Mouse (Mus musculus) kidney, postnatal 0 days (tissue): ENCODE data around the gene Igf2bp3. TPM values are rescaled to one million over a fixed set of nuclear protein-coding genes. Genes with fewer than 3 reads are reported as not detected.

ENCODE experiments used
- ATAC-seq: fragments of 200-750 bp; cut with Nextera tagmentation; replicated peaks from 2 replicates; pipeline ENCODE4 v1.8.0; 2017; ENCODE audit warnings: low read depth, moderate number of reproducible peaks, moderate TSS enrichment, moderate library complexity; ENCODE audit not compliant: low FRiP score
- DNase-seq: peaks from one replicate; pipeline ENCODE4 v3.0.0-alpha.2; 2016; ENCODE audit warnings: low spot score
- H3K27ac ChIP-seq: fragments of 300-500 bp; sonication (generic); 2 replicates; pipeline ENCODE4 v1.5.1; 2014; ENCODE audit warnings: mild to moderate bottlenecking
- H3K27me3 ChIP-seq: fragments of 300-500 bp; sonication (generic); 2 replicates; pipeline ENCODE4 v1.6.1; 2014; ENCODE audit warnings: low read length, mixed read lengths; ENCODE audit not compliant: insufficient read depth
- H3K36me3 ChIP-seq: fragments of 300-500 bp; sonication (generic); 2 replicates; pipeline ENCODE4 v1.6.1; 2014; ENCODE audit warnings: low read length, mixed read lengths; ENCODE audit not compliant: insufficient read depth
- H3K4me1 ChIP-seq: fragments of 300-500 bp; sonication (generic); replicated peaks from 2 replicates; pipeline ENCODE4 v1.6.1; 2014; ENCODE audit warnings: antibody characterized with exemption, low read length, mixed read lengths; ENCODE audit not compliant: insufficient read depth
- H3K4me2 ChIP-seq: fragments of 300-500 bp; sonication (generic); 2 replicates; pipeline ENCODE4 v1.6.1; 2014; ENCODE audit warnings: mild to moderate bottlenecking, low read length, moderate library complexity, mixed read lengths
- H3K4me3 ChIP-seq: fragments of 300-500 bp; sonication (generic); replicated peaks from 2 replicates; pipeline ENCODE4 v1.5.1; 2014; ENCODE audit warnings: low read depth, low read length
- H3K9ac ChIP-seq: fragments of 300-500 bp; sonication (generic); 2 replicates; pipeline ENCODE4 v1.6.1; 2014; ENCODE audit warnings: low read depth, low read length
- H3K9me3 ChIP-seq: fragments of 300-500 bp; sonication (generic); replicated peaks from 2 replicates; pipeline ENCODE4 v1.6.1; 2016; ENCODE audit warnings: low read length, inconsistent platforms, mixed read lengths
- CTCF ChIP-seq: IDR thresholded peaks from 2 replicates; pipeline ENCODE4 v1.5.1; 2016; ENCODE audit warnings: antibody characterized with exemption, low read depth, mild to moderate bottlenecking, moderate library complexity
- WGBS: fragments of 180-500 bp; shearing (Covaris S2); extraction: QIAGEN DNeasy Blood & Tissue Kit; methylation state at CpG from one replicate; pipeline ENCODE4 v1.1.7; 2014; 5-methylcytosine and 5-hydroxymethylcytosine counted together
- polyA plus RNA-seq: library from polyadenylated mRNA; unstranded; fragments of >200 nt; fragmentation: Nextera tagmentation; extraction: Ambion mirVana; gene quantifications from 2 replicates; pipeline ENCODE4 v1.2.1, GENCODE M21; 2015

Igf2bp3 gene
- polyA plus RNA-seq, 1 experiment from 2014 or later = 20.6 TPM

- Histone ChIP-seq H3K9ac (no peak overlapping the region), H3K9me3 (no peaks in the 10 kb centered on the region), H3K36me3 (no peaks in the 10 kb centered on the region), H3K4me1 (no peaks in the 10 kb centered on the region), H3K27ac (no peak overlapping the region), H3K4me3 (no peak overlapping the region), H3K4me2 (no peak overlapping the region), H3K27me3 (no peaks in the 10 kb centered on the region)
- no peak for ATAC-seq
- 65% methylated on average over 6 of the region's 6 CpGs for WGBS
- TF ChIP-seq CTCF = no peak
- DNase-seq = no peak
These were observed 82.2 kb downstream of the Igf2bp3 start for GRCm38 (mm10) chr6:49132352-49133090.

GRCm38 (mm10) chr6:49131855-49132254 is 82.9 kb downstream of the Igf2bp3 start:
- DNase-seq (no peak), ATAC-seq (no peak)
- WGBS = 87% methylated on average over 9 of the region's 9 CpGs
- Histone ChIP-seq H3K9me3 (no peaks in the 10 kb centered on the region), H3K4me1 (no peaks in the 10 kb centered on the region), H3K27me3 (no peaks in the 10 kb centered on the region), H3K36me3 (no peaks in the 10 kb centered on the region), H3K4me3 (no peak overlapping the region), H3K4me2 (no peak overlapping the region), H3K9ac (no peak overlapping the region), H3K27ac (no peak overlapping the region)
- no peak for TF ChIP-seq CTCF

- ATAC-seq = no peak
- Histone ChIP-seq H3K27ac (no peak overlapping the region), H3K27me3 (no peaks in the 10 kb centered on the region), H3K4me3 (no peak overlapping the region), H3K4me1 (no peaks in the 10 kb centered on the region), H3K36me3 (no peaks in the 10 kb centered on the region), H3K9me3 (no peaks in the 10 kb centered on the region), H3K4me2 (no peak overlapping the region), H3K9ac (no peak overlapping the region)
- no peak for DNase-seq
- no peak for TF ChIP-seq CTCF
These were observed 84.4 kb downstream of the Igf2bp3 start for GRCm38 (mm10) chr6:49130328-49130727.

GRCm38 (mm10) chr6:49120370-49120769 is 94.4 kb downstream of the Igf2bp3 start:
- no peak for DNase-seq
- H3K9ac ChIP-seq = no peak overlapping the region
- H3K27ac ChIP-seq = no peak overlapping the region
- H3K4me1 ChIP-seq = no peaks in the 10 kb centered on the region
- H3K4me3 ChIP-seq = no peak overlapping the region
- no peak for TF ChIP-seq CTCF
- H3K4me2 ChIP-seq = no peak overlapping the region
- H3K27me3 ChIP-seq = no peaks in the 10 kb centered on the region
- ATAC-seq = no peak
- H3K9me3 ChIP-seq = no peaks in the 10 kb centered on the region
- no peaks in the 10 kb centered on the region for H3K36me3 ChIP-seq
- 96% methylated on average over 3 of the region's 3 CpGs for WGBS

GRCm38 (mm10) chr6:49119462-49120135 is 95.2 kb downstream of the Igf2bp3 start:
- Histone ChIP-seq H3K27ac (no peak overlapping the region), H3K4me1 (no peaks in the 10 kb centered on the region), H3K9me3 (no peaks in the 10 kb centered on the region), H3K27me3 (no peaks in the 10 kb centered on the region), H3K4me3 (no peak overlapping the region), H3K4me2 (no peak overlapping the region), H3K9ac (no peak overlapping the region), H3K36me3 (no peaks in the 10 kb centered on the region)
- ATAC-seq (no peak), DNase-seq (no peak)
- TF ChIP-seq CTCF = no peak
- WGBS = 67% methylated on average over 1 of the region's 1 CpGs

- DNase-seq = no peak
- Histone ChIP-seq H3K4me3 (no peak overlapping the region), H3K9me3 (no peaks in the 10 kb centered on the region), H3K27ac (no peak overlapping the region), H3K36me3 (no peaks in the 10 kb centered on the region), H3K4me1 (no peaks in the 10 kb centered on the region), H3K4me2 (no peak overlapping the region), H3K27me3 (no peaks in the 10 kb centered on the region), H3K9ac (no peak overlapping the region)
- ATAC-seq = no peak
- TF ChIP-seq CTCF = no peak
- WGBS = 77% methylated on average over 8 of the region's 8 CpGs
These were observed 96.3 kb downstream of the Igf2bp3 start for GRCm38 (mm10) chr6:49118446-49118845.

GRCm38 (mm10) chr6:49116241-49116640 is 98.5 kb downstream of the Igf2bp3 start:
- Histone ChIP-seq H3K36me3 (no peaks in the 10 kb centered on the region), H3K4me2 (no peak overlapping the region), H3K4me1 (no peaks in the 10 kb centered on the region), H3K4me3 (no peak overlapping the region), H3K9me3 (no peaks in the 10 kb centered on the region), H3K27me3 (no peaks in the 10 kb centered on the region), H3K9ac (no peak overlapping the region), H3K27ac (no peak overlapping the region)
- no peak for TF ChIP-seq CTCF
- DNase-seq (no peak), ATAC-seq (no peak)
- 86% methylated on average over 8 of the region's 8 CpGs for WGBS
